Mouse (Mus musculus): ENCODE data around the gene Rmnd5b. TPM values are rescaled to one million over a fixed set of nuclear protein-coding genes. Genes with fewer than 3 reads are reported as not detected.

The Rmnd5b gene
- polyA plus RNA-seq, 1 experiment from 2014 or later, result 40.0 TPM

- H3K4me1 ChIP-seq (ENCODE audit: control insufficient read depth, insufficient read depth, low read length), result peaks cover 12% of the 10 kb centered on the region
- whole genome bisulfite sequencing, result 21% methylated on average over 8 of the region's 8 CpGs
Observed at GRCm38 (mm10) chr11:51582713-51583112, 53.0 kb downstream of the Rmnd5b start.

GRCm38 (mm10) chr11:51579024-51579423 lies 56.7 kb downstream of the Rmnd5b start:
- peaks cover 4% of the 10 kb centered on the region for H3K4me1 ChIP-seq (ENCODE audit: control insufficient read depth, insufficient read depth, low read length)
- no peak overlapping the region for H3K4me3 ChIP-seq (replicated peaks; ENCODE audit: low read length)
- no peaks in the 10 kb centered on the region for H3K36me3 ChIP-seq (ENCODE audit: control insufficient read depth, insufficient read depth, low read length)
- 70% methylated on average over 4 of the region's 4 CpGs for WGBS
- no peak overlapping the region for H3K27ac ChIP-seq (ENCODE audit: low read length)
- H3K4me2 ChIP-seq (ENCODE audit: low read depth, low read length), result no peak overlapping the region
- H3K27me3 ChIP-seq (ENCODE audit: control insufficient read depth, insufficient read depth, low read length), result no peaks in the 10 kb centered on the region
- H3K9me3 ChIP-seq (replicated peaks; ENCODE audit: control insufficient read depth, low read length), result no peaks in the 10 kb centered on the region
- no peak overlapping the region for H3K9ac ChIP-seq (ENCODE audit: low read length)
- no peak for ATAC-seq (ENCODE audit: insufficient read depth, low FRiP score)

More at GRCm38 (mm10) chr11:51582713-51583112, 53.0 kb downstream of the Rmnd5b start:
- H3K27me3 ChIP-seq (ENCODE audit: control insufficient read depth, insufficient read depth, low read length), result no peaks in the 10 kb centered on the region
- no peak overlapping the region for H3K9ac ChIP-seq (ENCODE audit: low read length)
- no peak overlapping the region for H3K4me3 ChIP-seq (replicated peaks; ENCODE audit: low read length)
- no peaks in the 10 kb centered on the region for H3K9me3 ChIP-seq (replicated peaks; ENCODE audit: control insufficient read depth, low read length)
- H3K27ac ChIP-seq (ENCODE audit: low read length), result no peak overlapping the region
- no peak for ATAC-seq (ENCODE audit: insufficient read depth, low FRiP score)
- H3K4me2 ChIP-seq (ENCODE audit: low read depth, low read length), result no peak overlapping the region
- H3K36me3 ChIP-seq (ENCODE audit: control insufficient read depth, insufficient read depth, low read length), result peaks cover 8% of the 10 kb centered on the region; the same call in 1 of the 2 replicates

- ATAC-seq (ENCODE audit: insufficient read depth, low FRiP score), result no peak
- no peak overlapping the region for H3K27ac ChIP-seq (ENCODE audit: low read length)
- H3K4me1 ChIP-seq (ENCODE audit: control insufficient read depth, insufficient read depth, low read length), result no peaks in the 10 kb centered on the region
- no peaks in the 10 kb centered on the region for H3K36me3 ChIP-seq (ENCODE audit: control insufficient read depth, insufficient read depth, low read length)
- no peak overlapping the region for H3K9ac ChIP-seq (ENCODE audit: low read length)
- no peak overlapping the region for H3K4me3 ChIP-seq (replicated peaks; ENCODE audit: low read length)
- H3K27me3 ChIP-seq (ENCODE audit: control insufficient read depth, insufficient read depth, low read length), result no peaks in the 10 kb centered on the region
- WGBS, result 69% methylated on average over 7 of the region's 7 CpGs
- no peaks in the 10 kb centered on the region for H3K9me3 ChIP-seq (replicated peaks; ENCODE audit: control insufficient read depth, low read length)
- H3K4me2 ChIP-seq (ENCODE audit: low read depth, low read length), result no peak overlapping the region
Observed at GRCm38 (mm10) chr11:51577587-51577986, 58.1 kb downstream of the Rmnd5b start.

GRCm38 (mm10) chr11:51576454-51576853 lies 59.2 kb downstream of the Rmnd5b start:
- 79% methylated on average over 4 of the region's 4 CpGs for WGBS
- no peaks in the 10 kb centered on the region for H3K9me3 ChIP-seq (replicated peaks; ENCODE audit: control insufficient read depth, low read length)
- H3K9ac ChIP-seq (ENCODE audit: low read length), result no peak overlapping the region
- no peaks in the 10 kb centered on the region for H3K27me3 ChIP-seq (ENCODE audit: control insufficient read depth, insufficient read depth, low read length)
- no peak overlapping the region for H3K4me2 ChIP-seq (ENCODE audit: low read depth, low read length)
- H3K4me1 ChIP-seq (ENCODE audit: control insufficient read depth, insufficient read depth, low read length), result no peaks in the 10 kb centered on the region
- ATAC-seq (ENCODE audit: insufficient read depth, low FRiP score), result no peak
- H3K4me3 ChIP-seq (replicated peaks; ENCODE audit: low read length), result no peak overlapping the region
- H3K27ac ChIP-seq (ENCODE audit: low read length), result no peak overlapping the region
- H3K36me3 ChIP-seq (ENCODE audit: control insufficient read depth, insufficient read depth, low read length), result no peaks in the 10 kb centered on the region

Other genes starting within 250 kb of the Rmnd5b start
- gene Phykpl, start 51.1 kb downstream of the Rmnd5b start, polyA plus RNA-seq (2015; fragmentation: Nextera tagmentation; extraction: Ambion mirVana), result 19.6 and 20.1 TPM in 2 replicates
- 201 and 238 TPM in 2 replicates for gene Hnrnpab, start 29.0 kb downstream of the Rmnd5b start, polyA plus RNA-seq (2015; fragmentation: Nextera tagmentation; extraction: Ambion mirVana)
- gene Nhp2, start 16.2 kb downstream of the Rmnd5b start, polyA plus RNA-seq (2015; fragmentation: Nextera tagmentation; extraction: Ambion mirVana), result 133 and 138 TPM in 2 replicates
- 20.7 and 21.0 TPM in 2 replicates for gene N4bp3, start 14.9 kb upstream of the Rmnd5b start, polyA plus RNA-seq (2015; fragmentation: Nextera tagmentation; extraction: Ambion mirVana)
- 5.9 and 6.4 TPM in 2 replicates for gene D930048N14Rik, start 15.1 kb upstream of the Rmnd5b start, polyA plus RNA-seq (2015; fragmentation: Nextera tagmentation; extraction: Ambion mirVana)
- gene 0610009B22Rik, start 53.0 kb upstream of the Rmnd5b start, polyA plus RNA-seq (2015; fragmentation: Nextera tagmentation; extraction: Ambion mirVana), result 89.5 and 93.1 TPM in 2 replicates
- 15.9 and 16.5 TPM in 2 replicates for gene Sec24a, start 127.7 kb upstream of the Rmnd5b start, polyA plus RNA-seq (2015; fragmentation: Nextera tagmentation; extraction: Ambion mirVana)
- gene Sar1b, start 127.8 kb upstream of the Rmnd5b start, polyA plus RNA-seq (2015; fragmentation: Nextera tagmentation; extraction: Ambion mirVana), result 125 and 126 TPM in 2 replicates
- gene Jade2, start 221.8 kb upstream of the Rmnd5b start, polyA plus RNA-seq (2015; fragmentation: Nextera tagmentation; extraction: Ambion mirVana), result 1.7 and 1.8 TPM in 2 replicates